Mouse (Mus musculus) mature B cell (primary cell): ENCODE data around the gene Gm21173.
"Not testable (repeated sequence)": the region's sequence is repeated elsewhere in the genome, so short reads cannot be mapped to it uniquely, and the experiment has no call there.

Experiments
- in situ Hi-C: fragments of 300-500 bp; cut with MboI; formaldehyde crosslinking; loops from 2 replicates; pipeline ENCODE4 v1.14.3; 2019

The Gm21173 gene

DNA sequence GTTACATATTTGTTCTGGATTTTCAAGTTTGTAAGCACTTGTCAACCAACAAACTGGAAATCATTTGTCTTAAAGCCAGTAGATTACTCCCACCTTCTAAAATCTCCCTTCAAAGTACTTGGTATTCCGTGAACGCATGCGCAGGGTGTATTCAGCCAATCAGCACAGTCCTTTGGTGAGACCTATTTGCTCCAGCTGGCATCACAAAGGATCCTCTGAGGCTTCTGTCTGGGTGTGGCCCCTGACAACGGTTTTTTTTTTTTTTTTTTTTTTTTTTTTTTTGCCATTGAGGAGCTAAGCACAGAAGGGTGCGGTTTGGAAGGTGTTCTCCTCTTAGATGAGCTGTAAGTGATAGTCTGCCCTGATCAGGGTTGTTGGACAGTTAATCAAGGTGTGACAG is at the start of gene Gm21173:
TSS of gene Gm21173 (plus strand) at position 301 of the 400 bp plus-strand sequence.
- in situ Hi-C loops, result not testable (repeated sequence)
